Mouse (Mus musculus) liver (tissue): Measurements from ENCODE around the gene P4htm.

Experiments used
- DNase-seq: peaks from one replicate; pipeline ENCODE4 v3.0.0-alpha.2; 2020; ENCODE audit warnings: mixed read lengths

Gene P4htm

DNA sequence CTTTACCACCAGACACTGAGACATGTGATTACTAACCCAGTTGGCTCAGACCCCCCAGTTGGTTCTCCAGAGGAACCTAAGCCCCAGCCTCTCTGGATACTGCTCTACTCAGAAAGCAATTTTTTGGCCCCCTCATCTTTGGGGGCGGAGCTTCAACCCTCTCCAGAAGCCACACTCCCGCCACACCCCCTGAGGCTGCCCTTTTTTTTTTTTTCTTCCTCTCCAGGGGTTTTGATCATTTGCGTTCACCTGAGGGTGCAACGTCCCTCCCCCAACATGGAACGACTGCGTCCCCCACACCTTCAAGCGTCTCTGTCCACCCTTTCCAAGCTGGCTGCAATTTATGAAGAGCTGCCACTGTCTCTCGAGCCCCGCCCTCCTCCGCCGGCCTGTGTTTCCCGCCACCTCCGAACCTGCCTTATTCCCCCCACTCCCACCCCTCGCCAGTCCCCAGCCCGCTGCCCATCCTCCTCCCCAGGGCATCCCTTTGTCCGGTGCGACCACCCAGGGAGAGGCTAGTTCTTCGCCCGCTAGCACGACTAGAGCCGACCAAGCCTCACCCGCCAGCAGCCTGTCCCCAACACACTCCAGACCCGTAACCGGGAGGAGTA lies 19.4 kb downstream of the P4htm start:
- peak; percentile 57 for DNase-seq

DNA sequence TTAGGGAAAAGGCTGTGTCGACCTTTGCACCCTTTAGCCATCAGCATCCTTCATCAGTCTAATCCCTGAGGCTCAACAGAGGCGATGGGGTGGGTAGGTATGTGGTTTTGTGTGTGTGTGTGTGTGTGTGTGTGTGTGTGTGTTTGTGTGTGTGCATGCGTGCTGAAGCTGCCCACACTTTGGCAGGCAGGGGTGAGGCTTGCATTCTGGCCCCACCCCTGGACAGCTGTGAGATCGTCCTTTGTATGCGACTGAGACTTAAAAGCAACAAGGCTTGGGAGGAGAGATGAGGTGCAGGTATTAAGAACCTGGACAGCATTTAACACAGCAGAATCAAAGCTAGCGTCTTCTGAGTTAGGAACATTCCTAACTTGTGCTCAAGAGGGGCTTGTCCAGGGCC lies 20.4 kb downstream of the P4htm start:
- DNase-seq: no peak

DNA sequence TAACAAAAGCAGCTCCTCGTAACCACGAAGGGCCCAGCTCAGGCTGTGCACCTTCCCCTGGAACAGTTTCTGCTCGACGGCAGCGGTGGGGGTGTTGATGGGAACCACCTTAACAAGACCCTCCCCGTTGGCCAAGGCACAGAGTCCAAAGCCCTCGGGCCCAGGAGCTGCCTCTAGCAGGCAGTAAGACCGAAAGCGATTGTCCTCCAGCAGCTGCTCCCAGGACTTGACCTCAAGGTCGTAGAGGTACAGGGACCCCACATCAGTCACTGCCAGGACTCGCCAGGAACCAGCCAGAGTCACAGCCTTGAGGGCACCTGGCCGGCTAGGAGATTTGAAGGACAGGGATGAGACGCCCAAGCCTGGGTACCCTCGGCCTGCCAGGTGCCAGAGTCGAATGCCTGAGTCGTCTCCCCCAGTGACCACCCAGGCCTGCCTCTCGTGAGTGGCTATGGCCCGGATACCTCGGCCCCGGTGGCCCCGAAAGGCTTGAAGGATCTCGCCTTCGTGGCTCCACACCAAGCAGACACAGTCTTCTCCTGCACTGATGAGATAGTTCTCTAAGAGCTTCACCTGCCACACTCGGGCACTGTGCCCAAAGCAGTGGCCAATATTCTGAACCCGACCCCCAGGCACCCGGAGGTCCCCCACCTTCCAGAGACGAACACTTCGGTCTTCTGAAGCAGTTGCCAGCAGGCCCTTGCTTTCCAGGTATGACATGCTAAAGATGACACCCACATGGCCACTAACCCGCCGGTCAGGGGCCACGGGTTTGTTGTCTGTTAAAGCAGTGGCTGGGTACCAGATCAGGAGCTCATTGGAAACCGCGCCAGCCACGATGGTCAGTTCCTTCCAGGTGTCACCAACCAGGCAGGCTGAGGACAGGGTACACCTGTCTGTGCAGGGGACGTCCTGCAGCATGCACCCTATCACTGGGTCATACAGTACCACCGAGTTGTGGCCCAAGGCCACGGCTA lies 21.9 kb downstream of the P4htm start:
- DNase-seq: no peak

DNA sequence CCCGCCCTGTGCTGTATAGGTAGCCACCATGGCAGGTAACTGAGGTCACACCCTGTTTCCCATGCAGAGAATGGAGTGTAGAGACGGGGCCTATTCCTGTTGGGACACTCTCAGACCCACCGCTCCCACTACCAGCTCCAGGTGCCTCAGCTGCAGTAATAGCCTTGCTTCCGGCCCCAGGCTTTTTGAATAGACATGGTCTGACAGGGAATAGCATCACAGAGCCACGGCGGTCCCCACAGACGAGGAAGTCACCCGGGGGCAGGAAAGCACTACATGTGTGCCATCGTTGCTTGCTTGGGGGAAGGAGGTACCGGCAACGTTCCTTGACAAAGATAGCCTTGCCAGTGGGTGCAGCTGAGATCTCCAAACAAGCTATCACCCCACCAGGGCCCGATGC lies 22.5 kb downstream of the P4htm start:
- DNase-seq: no peak

DNA sequence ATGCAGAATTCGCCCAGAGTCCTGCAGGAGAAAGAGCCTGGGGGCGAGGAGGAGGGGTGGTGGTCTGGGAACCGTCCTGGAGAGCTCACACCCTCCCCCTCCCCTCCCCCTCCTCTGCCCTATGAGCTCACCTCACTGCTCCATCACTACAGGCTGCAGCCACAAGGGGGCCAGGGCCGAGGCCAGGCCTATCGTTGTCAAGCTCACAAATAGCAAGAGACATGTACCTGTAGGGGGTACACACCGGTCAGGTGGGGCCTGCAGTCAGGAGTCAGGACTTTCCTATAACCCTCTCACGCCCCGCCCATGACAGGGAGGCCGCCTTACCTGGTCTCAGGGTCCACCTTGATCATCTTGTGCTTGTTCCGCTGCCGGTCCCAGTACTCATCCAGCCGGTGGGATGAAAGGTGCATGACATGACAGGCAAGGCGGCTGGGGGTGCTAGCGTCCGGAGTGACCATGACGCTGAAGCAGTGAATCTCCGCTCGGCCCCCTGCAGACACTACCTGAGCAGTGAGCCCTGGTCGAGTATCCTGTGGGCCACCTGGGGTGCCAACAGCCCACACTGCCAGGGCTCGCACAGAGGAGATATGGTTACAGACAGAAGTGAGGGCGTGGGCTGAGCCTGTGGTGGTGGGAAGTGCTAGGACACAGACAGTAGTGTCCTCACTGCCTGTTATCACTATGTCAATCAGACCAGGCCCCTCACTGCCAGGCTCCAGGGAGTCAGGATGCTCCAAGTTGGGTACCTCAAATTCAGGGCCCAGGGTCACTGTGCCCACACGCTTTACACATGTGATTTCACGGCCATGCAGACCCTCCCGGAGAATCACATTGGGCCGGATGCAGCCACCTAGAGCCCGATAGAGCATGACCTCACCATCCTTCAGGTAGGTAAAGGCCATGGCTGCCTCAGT lies 23.4 kb downstream of the P4htm start:
- DNase-seq: peak; percentile 63

DNA sequence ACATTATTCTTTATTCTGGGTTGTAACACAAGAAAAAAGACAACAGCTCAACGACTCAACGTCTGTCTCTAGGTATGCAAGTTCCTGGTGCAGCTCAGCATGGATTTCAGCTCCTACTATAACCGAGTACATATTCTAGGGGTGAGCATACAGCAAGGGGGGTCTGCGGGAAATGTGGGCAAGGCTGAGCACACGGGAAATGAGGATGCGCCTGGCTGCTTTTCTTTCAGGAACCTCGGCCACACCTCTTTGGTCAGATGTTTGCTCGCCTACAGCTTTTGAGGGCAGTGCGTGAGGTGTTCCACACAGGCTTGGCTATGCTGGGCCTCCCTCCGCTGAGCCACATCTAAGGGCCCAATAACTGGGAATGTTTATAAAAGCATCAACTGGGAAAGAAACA lies 25.1 kb downstream of the P4htm start:
- DNase-seq: no peak

DNA sequence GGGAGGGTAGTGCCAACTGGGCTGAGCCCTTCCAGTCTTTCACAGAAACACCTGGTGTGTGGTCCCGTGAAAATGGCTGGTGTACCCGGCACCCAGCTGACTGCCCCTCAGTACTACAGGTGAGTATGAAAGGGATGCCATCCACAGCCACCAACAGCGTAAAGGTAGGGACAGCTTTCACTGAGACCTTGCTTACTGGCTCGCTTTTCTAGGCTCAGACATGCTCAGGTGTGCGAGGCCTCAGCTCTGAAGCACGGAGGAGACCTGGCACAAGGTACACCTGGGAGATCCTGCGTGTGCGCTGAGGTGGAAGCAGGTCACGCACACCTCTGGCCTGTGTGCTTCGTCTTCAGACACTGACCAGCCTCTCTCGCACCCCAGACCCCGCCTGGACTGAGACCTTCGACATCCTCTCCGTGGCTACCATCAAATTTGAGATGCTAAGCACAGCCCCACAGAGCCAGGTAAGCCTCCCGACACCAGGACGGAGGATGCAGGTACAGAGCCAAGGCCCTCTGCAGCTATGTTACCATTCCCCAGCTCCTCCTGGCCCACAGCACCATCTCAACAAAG lies 26.0 kb downstream of the P4htm start:
- no peak for DNase-seq

DNA sequence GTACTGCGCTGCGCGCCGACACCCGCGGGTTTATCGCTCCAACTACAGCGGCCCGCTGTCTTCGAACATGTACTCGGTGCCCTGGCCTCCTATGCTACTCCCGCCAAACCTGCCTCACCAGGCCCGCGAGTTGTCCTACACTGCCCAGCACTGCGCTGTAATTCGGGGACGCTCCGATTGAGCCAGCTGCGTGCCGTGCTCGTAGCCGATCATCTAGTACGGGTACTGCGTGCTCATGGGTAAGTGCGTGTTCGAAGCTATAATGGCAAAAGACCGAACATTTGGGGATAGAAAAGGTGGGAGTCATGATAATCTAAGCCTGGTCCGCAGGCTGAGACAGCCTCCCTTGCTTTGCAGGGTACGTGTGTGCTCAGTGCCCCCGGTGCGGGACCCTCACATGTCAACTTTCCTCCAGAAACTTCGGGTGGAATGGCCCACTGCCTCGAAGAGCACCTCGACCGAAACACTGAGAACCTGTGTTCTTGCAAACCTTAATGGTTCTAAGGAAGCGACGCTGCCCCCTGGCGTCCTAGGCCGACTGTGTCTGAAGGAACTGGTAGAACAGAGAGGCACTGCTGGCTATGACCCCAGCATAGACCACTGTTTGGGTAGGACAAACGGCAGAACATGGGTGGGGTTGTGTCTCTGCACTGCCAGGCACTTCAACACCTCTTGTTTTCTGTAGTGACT lies 27.1 kb downstream of the P4htm start:
- DNase-seq: peak; percentile 89

DNA sequence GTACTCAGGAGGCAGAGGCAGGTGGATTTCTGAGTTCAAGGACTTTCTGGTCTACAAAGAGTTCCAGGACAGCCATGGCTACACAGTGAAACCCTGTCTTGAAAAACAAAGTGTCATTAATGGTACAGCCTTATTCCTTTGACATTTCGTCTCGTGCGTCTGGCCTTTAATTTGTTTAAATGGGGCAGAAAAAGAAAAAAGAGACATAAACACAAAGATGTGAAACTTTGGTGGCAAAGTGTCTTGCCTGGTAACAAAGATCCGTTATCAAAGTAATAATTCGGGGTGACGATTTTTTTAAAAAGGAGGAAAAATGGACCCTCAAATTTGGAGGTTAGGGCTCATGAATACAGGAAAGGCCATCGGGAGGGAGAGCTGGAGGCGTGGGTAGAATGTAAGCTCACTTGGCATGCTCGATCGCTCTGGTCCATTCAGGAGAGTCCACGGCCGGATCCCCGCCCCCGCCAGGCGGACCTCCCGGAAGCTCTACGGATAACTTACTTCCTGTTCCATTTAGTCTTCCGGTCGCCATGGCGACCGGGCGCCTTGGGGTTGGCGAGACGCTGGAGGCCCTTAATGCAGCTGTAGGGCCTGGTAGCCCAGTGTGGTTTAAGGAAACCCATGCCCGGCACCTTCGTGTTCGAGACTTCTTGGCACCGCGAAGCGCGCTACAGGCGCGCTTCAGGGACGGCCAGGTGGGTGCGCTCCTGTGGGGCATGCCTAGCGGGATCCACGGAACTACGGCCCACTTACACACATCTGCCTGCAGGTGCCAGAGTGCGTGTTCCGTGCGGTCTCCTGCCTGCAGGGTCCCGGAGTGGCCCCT lies 27.9 kb downstream of the P4htm start, which contains the start of gene Dalrd3:
Gene Dalrd3 (plus strand): TSS at position 506 of the 826 bp plus-strand sequence.
- peak; percentile 94 for DNase-seq

DNA sequence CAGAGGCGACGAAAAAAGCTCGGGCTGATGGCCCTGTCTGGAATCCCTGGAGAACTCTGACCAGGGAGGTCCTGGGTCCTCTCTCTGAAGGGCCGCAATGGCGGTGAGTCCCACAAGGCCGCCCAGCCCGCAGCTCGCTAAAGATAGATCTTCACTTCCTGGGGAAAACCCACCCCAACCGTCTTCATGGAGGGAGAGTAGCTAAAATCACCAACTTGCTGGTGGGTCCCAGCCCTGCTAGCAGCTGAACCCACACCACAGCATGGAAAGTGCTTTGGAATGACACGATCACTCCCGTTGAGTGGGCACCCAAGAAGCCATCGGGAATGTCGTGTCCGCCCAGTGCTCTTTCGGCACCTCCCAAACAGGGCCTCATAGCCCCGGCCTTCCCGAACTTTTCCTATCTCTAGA lies 29.0 kb downstream of the P4htm start:
- no peak for DNase-seq

DNA sequence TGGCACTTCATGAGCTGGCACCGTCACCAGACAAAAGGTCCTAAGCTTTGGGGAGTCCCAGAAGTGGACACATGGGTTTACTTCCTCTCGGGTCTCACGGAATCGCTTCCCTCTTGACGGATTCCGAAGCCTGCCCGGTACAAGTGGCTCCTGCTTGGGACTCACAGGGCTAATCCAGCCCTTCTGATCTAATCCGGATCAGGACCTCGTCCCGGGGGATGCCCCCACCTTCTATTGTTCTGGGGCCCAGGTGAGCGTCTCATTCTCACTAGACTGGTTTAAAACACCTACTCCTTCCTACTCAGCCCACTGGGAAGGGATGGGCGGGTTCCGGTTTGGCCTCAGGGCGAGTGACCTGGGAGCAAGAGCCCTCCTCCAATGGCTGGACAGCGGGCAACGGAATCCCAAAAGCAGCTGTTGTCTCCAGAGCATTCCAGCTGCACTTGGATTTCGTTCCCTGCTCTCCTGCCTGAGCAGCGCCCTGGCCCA lies 29.5 kb downstream of the P4htm start:
- DNase-seq: peak; percentile 50

DNA sequence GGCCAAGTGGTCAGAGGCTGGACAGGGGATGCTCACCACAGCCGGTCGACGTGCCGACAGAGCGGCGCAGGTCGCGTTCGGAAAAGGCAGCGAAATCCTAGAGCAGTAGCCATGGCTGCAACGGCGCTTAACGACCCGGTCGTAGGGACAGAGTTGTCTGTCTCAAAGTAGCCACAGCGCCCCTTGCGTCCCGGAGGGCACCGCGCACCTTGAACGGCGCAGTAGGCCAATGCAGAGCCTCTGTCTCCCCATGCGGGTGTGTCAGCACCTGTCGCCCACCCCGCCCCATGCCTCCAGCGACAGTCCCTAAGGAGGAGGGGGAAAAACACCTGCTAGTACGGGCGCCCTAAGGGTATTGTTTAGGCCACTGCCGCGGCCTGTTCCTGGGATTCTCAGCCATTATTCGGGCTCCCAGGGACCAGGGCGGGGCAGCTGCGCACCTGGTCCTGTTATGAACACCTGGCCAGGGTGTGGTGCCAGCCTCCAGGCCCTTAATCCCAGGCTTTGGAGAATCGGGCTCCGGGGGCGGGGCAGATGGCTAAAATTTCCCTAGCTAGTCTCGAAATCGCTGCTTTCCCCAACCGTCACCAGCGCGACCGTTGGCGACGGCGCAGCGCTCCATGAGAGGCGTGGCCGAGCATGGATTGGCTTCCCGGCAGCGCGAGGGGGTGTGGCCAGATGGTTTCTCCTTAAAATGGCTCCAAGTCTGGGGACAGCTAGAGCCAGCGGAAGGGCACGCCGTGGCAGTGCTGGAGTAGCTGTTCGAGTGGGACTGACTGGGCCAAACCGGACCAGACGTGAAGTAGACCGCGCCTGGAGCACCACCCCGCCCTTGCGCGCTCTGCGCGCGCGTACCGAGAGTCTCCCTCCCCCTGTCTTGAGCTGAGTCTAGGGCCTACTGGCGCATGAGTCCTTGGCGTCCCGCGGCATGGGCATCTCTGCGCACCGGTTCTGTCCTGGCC lies 30.4 kb downstream of the P4htm start, which contains the start of gene Ndufaf3:
Gene Ndufaf3 (minus strand): TSS at position 620 of the 962 bp plus-strand sequence.
- peak; percentile 97 for DNase-seq

DNA sequence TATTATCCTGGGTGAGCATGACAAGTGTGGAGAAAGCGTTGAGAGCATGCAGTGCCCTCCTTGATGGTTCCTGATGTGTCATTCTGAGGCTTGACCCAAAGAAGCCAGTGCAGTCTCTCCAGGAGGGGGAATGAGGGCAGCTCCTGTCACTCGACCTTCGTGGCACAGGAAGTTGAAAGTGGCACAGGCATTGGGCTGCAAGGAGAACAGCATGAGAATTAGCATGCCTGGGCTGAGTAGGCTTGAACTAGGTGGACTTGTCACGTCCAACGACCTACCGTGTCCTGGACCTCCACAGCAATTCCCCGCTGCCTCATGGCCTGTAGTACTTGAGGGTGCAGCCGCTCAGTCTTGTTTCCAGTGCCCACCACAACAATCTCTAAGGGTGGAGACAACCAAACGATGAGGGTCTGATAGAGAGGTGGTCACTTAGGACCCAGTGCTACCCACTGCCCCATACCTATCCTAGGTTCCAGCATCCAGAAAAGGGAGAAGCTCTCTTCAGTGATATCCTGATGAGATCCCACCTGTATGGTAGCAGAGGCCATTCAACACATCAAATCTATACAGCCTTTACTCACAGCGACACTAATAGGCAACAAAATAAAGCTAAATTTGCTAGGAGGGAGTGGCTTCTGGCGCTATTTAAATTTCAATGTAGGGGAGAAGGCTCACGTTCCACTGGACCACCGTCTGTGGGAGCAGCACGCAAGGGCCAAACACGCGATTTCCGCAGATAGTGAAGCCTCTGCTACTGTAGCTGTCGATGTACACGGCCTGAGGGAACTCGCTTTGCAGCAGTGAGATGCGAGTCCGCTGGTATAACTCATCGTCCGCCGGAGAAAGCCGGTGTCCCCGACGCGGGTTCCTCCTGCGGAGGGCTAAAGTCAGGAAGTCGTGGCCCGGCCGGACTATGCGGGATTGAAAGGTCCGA lies 31.3 kb downstream of the P4htm start:
- DNase-seq: no peak

DNA sequence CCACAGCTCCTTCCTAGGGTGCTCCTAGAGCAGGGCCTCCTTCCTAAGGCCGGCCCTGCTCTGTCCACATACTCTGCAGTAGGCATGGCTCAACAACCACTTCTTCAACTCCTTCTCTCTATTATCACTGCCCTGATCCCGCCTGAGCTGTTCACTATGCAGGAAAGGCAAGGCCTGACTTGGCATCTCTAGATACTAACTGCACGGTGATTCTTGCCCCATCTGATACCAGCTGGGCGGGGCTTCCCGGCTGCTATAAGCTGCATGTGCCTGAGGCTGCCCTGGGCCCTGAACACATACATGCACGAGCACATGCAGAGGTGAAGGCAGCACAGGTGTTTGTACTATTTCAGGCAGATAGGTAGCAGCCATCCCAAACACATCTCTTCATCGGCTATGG lies 33.3 kb downstream of the P4htm start:
- DNase-seq: peak; percentile 42

DNA sequence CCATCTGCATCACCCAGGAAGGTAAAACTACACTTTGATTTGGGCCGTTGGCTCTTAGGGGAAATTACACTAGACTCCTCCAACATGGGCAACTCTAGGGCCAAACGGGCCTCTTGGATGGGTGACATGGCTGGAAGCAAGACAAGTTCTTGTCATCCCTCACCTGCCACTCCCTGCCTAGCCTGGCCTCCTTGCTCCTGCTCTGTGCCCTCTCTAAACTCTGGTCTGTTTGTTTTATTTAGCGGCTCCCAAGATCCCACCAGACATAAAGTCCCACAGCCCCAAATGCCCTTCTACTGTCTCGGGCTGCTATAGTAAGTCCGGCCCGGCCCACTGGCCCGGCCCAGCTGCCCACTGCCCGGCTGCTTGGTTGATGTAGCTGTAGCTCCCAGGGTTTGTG lies 33.8 kb downstream of the P4htm start:
- no peak for DNase-seq

DNA sequence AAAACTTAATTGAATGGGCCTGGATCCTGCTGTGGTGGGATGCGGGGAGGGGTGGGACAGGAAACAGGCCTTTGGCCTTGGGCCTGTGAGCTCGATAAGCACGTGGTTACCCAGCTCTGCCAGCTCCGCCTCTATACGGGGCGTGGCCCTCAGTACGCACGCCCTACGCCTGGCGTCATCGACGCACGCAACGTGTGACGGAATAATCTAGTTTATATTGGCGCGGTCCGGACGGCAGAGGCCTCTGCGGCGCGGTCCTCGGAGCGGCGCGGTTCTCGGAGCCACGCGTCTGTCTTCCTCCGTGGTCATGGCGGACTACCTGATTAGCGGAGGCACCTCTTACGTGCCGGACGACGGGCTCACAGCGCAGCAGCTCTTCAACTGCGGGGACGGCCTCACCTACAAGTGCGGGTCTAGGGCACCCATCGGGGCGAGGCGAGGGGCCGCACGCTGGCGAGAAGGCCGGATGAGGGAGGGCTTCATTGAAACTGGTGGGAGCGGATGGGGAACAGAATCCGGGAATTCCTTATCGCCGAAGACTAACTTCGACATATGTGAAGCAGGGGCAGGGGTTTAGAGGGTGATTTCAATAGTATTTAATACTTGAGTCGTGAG lies 37.1 kb downstream of the P4htm start, which contains the start of gene Impdh2:
Gene Impdh2 (plus strand): TSS at position 60 of the 615 bp plus-strand sequence.
- peak; percentile 96 for DNase-seq

DNA sequence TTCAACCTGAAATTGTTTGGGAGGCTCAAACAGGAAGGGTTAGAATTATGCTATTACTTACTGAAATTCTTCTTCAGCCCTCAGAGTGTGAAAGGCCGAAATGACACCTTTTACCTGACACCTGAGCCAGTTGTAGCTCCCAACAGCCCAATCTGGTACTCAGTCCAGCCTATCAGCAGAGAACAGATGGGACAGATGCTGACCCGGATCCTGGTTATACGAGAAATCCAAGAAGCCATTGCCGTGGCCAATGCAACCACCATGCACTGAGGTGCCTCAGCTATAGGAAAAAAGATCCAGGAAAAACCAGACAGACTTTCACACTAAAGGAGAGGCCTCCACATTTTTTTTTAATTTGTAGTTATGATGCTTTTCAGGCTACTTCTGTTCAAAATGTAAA lies 38.3 kb downstream of the P4htm start:
- no peak for DNase-seq

DNA sequence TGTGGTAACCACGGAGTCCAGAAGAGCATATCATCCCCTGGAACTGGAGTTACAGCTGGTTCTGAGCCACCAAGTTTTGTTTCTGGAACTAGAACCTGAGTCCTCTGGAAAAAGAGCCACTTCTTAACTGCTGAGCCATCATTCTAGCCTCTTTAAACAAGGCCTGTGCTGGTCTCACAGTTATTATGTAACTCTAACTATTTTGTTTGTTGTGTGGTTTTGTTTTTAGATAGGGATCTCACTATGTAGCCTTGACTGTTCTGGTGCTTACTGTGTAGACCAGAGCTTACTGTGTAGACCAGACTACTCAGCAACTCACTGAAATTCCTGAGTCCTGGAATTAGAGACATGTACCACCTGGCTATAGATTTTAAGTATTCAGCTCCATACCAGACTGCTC lies 50.6 kb downstream of the P4htm start:
- DNase-seq: no peak
